Mouse (Mus musculus) heart, embryonic 15.5 days (tissue): ENCODE measurements at regions not wholly inside any gene's neighbourhood (a gene's known extent, or its start where the extent isn't known, plus 50 kb on each side); places are given as distances from the start of the nearest gene placed in this dataset.

Source experiments
- ATAC-seq: fragments of 200-750 bp; cut with Nextera tagmentation; replicated peaks from 2 replicates; pipeline ENCODE4 v1.8.0; 2017; ENCODE audit warnings: low read depth, moderate TSS enrichment; ENCODE audit not compliant: insufficient number of reproducible peaks, insufficient read depth, low FRiP score
- H3K27ac ChIP-seq: fragments of 300-500 bp; sonication (generic); 2 replicates; pipeline ENCODE4 v1.5.1; 2015; ENCODE audit warnings: mild to moderate bottlenecking, inconsistent platforms
- H3K27me3 ChIP-seq: fragments of 300-500 bp; sonication (generic); 2 replicates; pipeline ENCODE4 v1.6.1; 2015; ENCODE audit warnings: inconsistent platforms
- H3K36me3 ChIP-seq: fragments of 300-500 bp; sonication (generic); 2 replicates; pipeline ENCODE4 v1.6.1; 2015; ENCODE audit warnings: mild to moderate bottlenecking, inconsistent platforms
- H3K4me1 ChIP-seq: fragments of 300-500 bp; sonication (generic); replicated peaks from 2 replicates; pipeline ENCODE4 v1.6.1; 2015; ENCODE audit warnings: inconsistent platforms
- H3K4me2 ChIP-seq: fragments of 300-500 bp; sonication (generic); 2 replicates; pipeline ENCODE4 v1.6.1; 2015; ENCODE audit warnings: inconsistent platforms, mild to moderate bottlenecking, moderate library complexity
- H3K4me3 ChIP-seq: fragments of 300-500 bp; sonication (generic); 2 replicates; pipeline ENCODE4 v1.5.1; 2015; ENCODE audit warnings: mild to moderate bottlenecking, inconsistent platforms
- H3K9ac ChIP-seq: fragments of 300-500 bp; sonication (generic); 2 replicates; pipeline ENCODE4 v1.6.1; 2015; ENCODE audit warnings: mild to moderate bottlenecking, inconsistent platforms
- H3K9me3 ChIP-seq: fragments of 300-500 bp; sonication (generic); replicated peaks from 2 replicates; pipeline ENCODE4 v1.6.1; 2016; ENCODE audit warnings: inconsistent platforms
- WGBS: fragments of 180-500 bp; shearing (Covaris S2); methylation state at CpG from one replicate; pipeline ENCODE4 v1.1.7; 2015; ENCODE audit warnings: mixed read lengths; 5-methylcytosine and 5-hydroxymethylcytosine counted together

GRCm38 (mm10) chr8:12504240-12504639 is 68.6 kb upstream of the Spaca7 start:
- no peak overlapping the region for H3K27ac ChIP-seq
- no peaks in the 10 kb centered on the region for H3K36me3 ChIP-seq
- ATAC-seq = no peak
- H3K27me3 ChIP-seq = peaks cover 89% of the 10 kb centered on the region
- no peak overlapping the region for H3K9ac ChIP-seq
- peaks cover 12% of the 10 kb centered on the region for H3K4me1 ChIP-seq
- no peak overlapping the region for H3K4me3 ChIP-seq
- no peaks in the 10 kb centered on the region for H3K9me3 ChIP-seq
- WGBS = 4% methylated on average over 11 of the region's 11 CpGs
- no peak overlapping the region for H3K4me2 ChIP-seq

GRCm38 (mm10) chr8:12504777-12505176 is 68.1 kb upstream of the Spaca7 start:
- H3K9me3 ChIP-seq = no peaks in the 10 kb centered on the region
- H3K27ac ChIP-seq = no peak overlapping the region
- H3K36me3 ChIP-seq = no peaks in the 10 kb centered on the region
- H3K4me2 ChIP-seq = no peak overlapping the region
- no peak overlapping the region for H3K4me3 ChIP-seq
- peaks cover 89% of the 10 kb centered on the region for H3K27me3 ChIP-seq
- 20% methylated on average over 3 of the region's 3 CpGs for WGBS
- H3K9ac ChIP-seq = no peak overlapping the region
- ATAC-seq = no peak
- peaks cover 12% of the 10 kb centered on the region for H3K4me1 ChIP-seq

GRCm38 (mm10) chr8:12510233-12510632 is 62.6 kb upstream of the Spaca7 start:
- no peaks in the 10 kb centered on the region for H3K4me1 ChIP-seq
- no peak overlapping the region for H3K9ac ChIP-seq
- peaks cover 44% of the 10 kb centered on the region for H3K27me3 ChIP-seq
- H3K36me3 ChIP-seq = no peaks in the 10 kb centered on the region
- H3K4me2 ChIP-seq = no peak overlapping the region
- no peak overlapping the region for H3K27ac ChIP-seq
- ATAC-seq = no peak
- H3K4me3 ChIP-seq = no peak overlapping the region
- WGBS = 70% methylated on average over 2 of the region's 2 CpGs
- H3K9me3 ChIP-seq = no peaks in the 10 kb centered on the region

GRCm38 (mm10) chr8:12513042-12513441 is 59.8 kb upstream of the Spaca7 start:
- WGBS = 73% methylated on average over 9 of the region's 9 CpGs
- Histone ChIP-seq H3K9ac (no peak overlapping the region), H3K36me3 (no peaks in the 10 kb centered on the region), H3K4me3 (no peak overlapping the region), H3K4me2 (no peak overlapping the region), H3K4me1 (no peaks in the 10 kb centered on the region), H3K9me3 (no peaks in the 10 kb centered on the region), H3K27me3 (peaks cover 21% of the 10 kb centered on the region), H3K27ac (no peak overlapping the region)
- ATAC-seq = no peak

- ATAC-seq = no peak
- Histone ChIP-seq H3K4me1 (no peaks in the 10 kb centered on the region), H3K4me2 (no peak overlapping the region), H3K9ac (no peak overlapping the region), H3K9me3 (no peaks in the 10 kb centered on the region), H3K27ac (no peak overlapping the region), H3K4me3 (no peak overlapping the region), H3K27me3 (peaks cover 15% of the 10 kb centered on the region), H3K36me3 (no peaks in the 10 kb centered on the region)
- 71% methylated on average over 7 of the region's 7 CpGs for WGBS
Measured at GRCm38 (mm10) chr8:12514138-12514537, 58.7 kb upstream of the Spaca7 start.

GRCm38 (mm10) chr8:12521636-12522035 is 51.2 kb upstream of the Spaca7 start:
- H3K4me2 ChIP-seq = no peak overlapping the region
- 51% methylated on average over 9 of the region's 9 CpGs for WGBS
- H3K27me3 ChIP-seq = peaks cover 3% of the 10 kb centered on the region; the same call in 1 of the 2 replicates
- H3K4me3 ChIP-seq = no peak overlapping the region
- ATAC-seq = no peak
- no peak overlapping the region for H3K9ac ChIP-seq
- H3K27ac ChIP-seq = no peak overlapping the region
- H3K4me1 ChIP-seq = no peaks in the 10 kb centered on the region
- H3K36me3 ChIP-seq = no peaks in the 10 kb centered on the region
- no peaks in the 10 kb centered on the region for H3K9me3 ChIP-seq
